In the genomic region with DNA sequence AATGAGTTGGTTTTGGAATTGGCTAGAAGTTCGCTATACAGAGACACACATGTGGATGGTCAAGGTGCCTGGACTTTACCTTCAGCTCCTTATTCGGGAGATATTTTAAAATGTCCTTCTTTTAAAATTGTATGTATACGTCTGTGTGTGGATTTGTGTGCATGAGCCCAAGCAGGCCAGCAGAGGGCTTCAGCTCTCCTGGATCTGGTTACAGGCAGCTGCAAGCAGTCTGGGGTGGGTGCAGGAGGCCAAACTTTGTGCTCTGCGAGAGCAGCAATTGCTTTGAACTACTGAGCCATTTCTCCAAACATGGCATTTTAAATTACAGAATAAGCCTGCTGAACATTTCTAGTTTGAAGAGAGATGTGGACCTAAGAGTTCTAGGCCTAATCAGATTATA, we compare ENCODE assay signal across 11 mouse cellular contexts. TPM values are rescaled to one million over a fixed set of nuclear protein-coding genes. Genes with fewer than 3 reads are reported as not detected.
DNase-seq lines count a peak whose midpoint lies in the region; TF ChIP-seq lines count a peak whose summit lies in the region.
"Had no signal": no experiment of that assay in that cellular context is flagged by ENCODE, and none has a peak within 500 bp of the region (broad histone marks: within the 10 kb centered on the region; RNA-seq: fewer than 3 reads in every experiment).

No protein-coding gene starts in this region.

- DNase-seq in heart, postnatal 10 days: peak; percentile 8 to 9
- no peak for DNase-seq in heart, postnatal 25 days (ENCODE audit: low spot score)
- peak; percentile 7 for DNase-seq in right cerebral cortex, postnatal 4 days
- no peak for DNase-seq in right cerebral cortex, postnatal 36 days (ENCODE audit: low spot score in 2 of 2)
- peak; percentile 30 for DNase-seq in brain, embryonic 14.5 days (ENCODE audit: low read depth)
- peak; percentile 41 for DNase-seq in splenic B cell, adult 2 months (ENCODE audit: low read depth, low spot score)
- no peak for DNase-seq in retina, postnatal 1 day
- DNase-seq in ovary, postnatal 10 days (ENCODE audit: low spot score): no peak
- DNase-seq: cerebellum, adult 2 months had no signal

- no peaks in the 10 kb centered on the region for H3K36me3 ChIP-seq in splenic B cell, adult 2 months (ENCODE audit: control insufficient read depth, insufficient read depth, low read length, poor library complexity, severe bottlenecking)
- H3K36me3 ChIP-seq: limb, embryonic 13.5 days had no signal

- intact Hi-C loops in heart, postnatal 10 days (cut with DNase I): no loop called here
- intact Hi-C loops in heart, postnatal 25 days (cut with DNase I): no loop called here

- H3K27me3 ChIP-seq in splenic B cell, adult 2 months (ENCODE audit: control insufficient read depth, insufficient read depth, low read length, poor library complexity, severe bottlenecking): no peaks in the 10 kb centered on the region
- H3K27me3 ChIP-seq: limb, embryonic 13.5 days had no signal

- peak; percentile 37; the same call in 1 of the 2 replicates for TF ChIP-seq CTCF in brain, embryonic 14.5 days (IDR thresholded peaks at IDR 0.05; ENCODE audit: borderline replicate concordance, extremely low read depth, insufficient read depth, insufficient read length)

- TF ChIP-seq POLR2A in brain, embryonic 14.5 days (IDR thresholded peaks at IDR 0.05; ENCODE audit: borderline replicate concordance, extremely low read depth, insufficient read depth, insufficient read length, poor library complexity, severe bottlenecking): no peak

RNA-seq across cellular contexts. Expression of a gene that starts 28.1 kb away (rescaled TPM):
- 1 to 10 TPM; 1.1 to 2.5 TPM for total RNA-seq in heart, postnatal 10 days (2021)
- not detected for total RNA-seq in heart, postnatal 25 days (2021)
- 0.93 and 2.3 TPM in 2 replicates for polyA plus RNA-seq in brain, embryonic 14.5 days (2012; rRNA removed)
- polyA plus RNA-seq: cerebellum, adult 2 months; inflammation-experienced regulatory T-cells, adult 6 months had no signal

RNA-seq across cellular contexts. Expression of a gene that starts 38.1 kb away (rescaled TPM):
- 1 to 10 TPM in 1 of 2 experiments, under 1 TPM in 1; 0.86 to 1.6 TPM for total RNA-seq in heart, postnatal 10 days (2021)
- not detected for total RNA-seq in heart, postnatal 25 days (2021)
- polyA plus RNA-seq in brain, embryonic 14.5 days (2012; rRNA removed): 1.9 and 3.1 TPM in 2 replicates

RNA-seq across cellular contexts. Expression of a gene that starts 55.0 kb away (rescaled TPM):
- 1 to 10 TPM; 7.5 to 8.7 TPM for total RNA-seq in heart, postnatal 10 days (2021)
- total RNA-seq in heart, postnatal 25 days (2021): 1 to 10 TPM; 6.0 to 6.5 TPM
- polyA plus RNA-seq in brain, embryonic 14.5 days (2012; rRNA removed): 65.0 and 69.8 TPM in 2 replicates

RNA-seq across cellular contexts. Expression of a gene that starts 55.3 kb away (rescaled TPM):
- total RNA-seq in heart, postnatal 10 days (2021): 10 to 100 TPM in 1 of 2 experiments, 1 to 10 TPM in 1; 9.9 to 12.0 TPM
- total RNA-seq in heart, postnatal 25 days (2021): 10 to 100 TPM; 14.8 to 16.0 TPM
- 16.0 and 25.6 TPM in 2 replicates for polyA plus RNA-seq in brain, embryonic 14.5 days (2012; rRNA removed)

Comparison
In these comparisons a context has a peak if more than half of its experiments do, and no peak if none do; other contexts are left out.
1. DNase-seq: peak in heart, postnatal 10 days (2 of 2), right cerebral cortex, postnatal 4 days (single experiment), brain, embryonic 14.5 days (single experiment) and splenic B cell, adult 2 months (single experiment); none in heart, postnatal 25 days (single experiment), right cerebral cortex, postnatal 36 days (0 of 2), retina, postnatal 1 day (single experiment) and ovary, postnatal 10 days (single experiment).